28 mouse cellular contexts compared by ENCODE assay signal in the genomic region with DNA sequence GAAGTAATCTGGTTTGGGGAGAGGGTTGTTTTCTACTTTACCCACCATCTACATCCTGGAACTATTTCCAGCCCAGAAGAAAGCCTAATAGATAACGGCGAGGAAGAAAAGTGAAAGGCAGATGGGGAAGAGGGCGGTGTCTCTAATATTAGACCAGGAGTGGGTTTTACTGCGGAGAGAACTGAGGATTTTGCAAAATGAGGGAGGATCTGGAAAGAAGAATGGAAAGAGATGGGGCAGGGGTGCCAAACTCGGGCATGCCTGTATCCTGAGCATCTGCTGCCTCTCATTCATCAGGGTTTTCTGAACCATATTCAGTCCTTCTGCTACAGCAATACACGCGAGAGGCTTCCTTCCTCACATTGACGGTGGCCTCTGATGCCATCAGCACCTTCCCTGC.
DNase-seq lines count a peak whose midpoint lies in the region; ATAC-seq and TF ChIP-seq lines count a peak whose summit lies in the region.
"Had no signal": no experiment of that assay in that cellular context is flagged by ENCODE, and none has a peak within 500 bp of the region (broad histone marks: within the 10 kb centered on the region; RNA-seq: fewer than 3 reads in every experiment).

No protein-coding gene starts in this region.

- no peak overlapping the region for H3K4me3 ChIP-seq in layer of hippocampus, adult 2 months
- no peak overlapping the region for H3K4me3 ChIP-seq in liver, embryonic 12.5 days
- H3K4me3 ChIP-seq: erythroblast, embryonic 14.5 days; forebrain, embryonic 13.5 days; heart, embryonic 15.5 days; hindbrain, embryonic 12.5 days; intestine, embryonic 15.5 days; limb, embryonic 12.5 days; lung, embryonic 15.5 days had no signal

- H3K36me3 ChIP-seq in liver, embryonic 12.5 days, result no peaks in the 10 kb centered on the region
- H3K36me3 ChIP-seq: heart, embryonic 15.5 days; hindbrain, embryonic 12.5 days; intestine, embryonic 15.5 days; limb, embryonic 12.5 days; lung, embryonic 15.5 days had no signal

- H3K9ac ChIP-seq in liver, embryonic 12.5 days, result no peak overlapping the region
- H3K9ac ChIP-seq: forebrain, embryonic 13.5 days; heart, embryonic 15.5 days; hindbrain, embryonic 12.5 days; intestine, embryonic 15.5 days; limb, embryonic 12.5 days; lung, embryonic 15.5 days had no signal

- H3K27ac ChIP-seq in layer of hippocampus, adult 2 months, result no peak overlapping the region
- no peak overlapping the region for H3K27ac ChIP-seq in liver, embryonic 12.5 days
- H3K27ac ChIP-seq: forebrain, embryonic 13.5 days; heart, embryonic 15.5 days; hindbrain, embryonic 12.5 days; hindbrain, postnatal 0 days; intestine, embryonic 15.5 days; limb, embryonic 12.5 days; lung, embryonic 15.5 days had no signal

- no peaks in the 10 kb centered on the region for H3K4me1 ChIP-seq in liver, embryonic 12.5 days
- H3K4me1 ChIP-seq: hindbrain, embryonic 12.5 days; intestine, embryonic 15.5 days had no signal

- H3K27me3 ChIP-seq in liver, embryonic 12.5 days (replicated peaks), result no peaks in the 10 kb centered on the region
- H3K27me3 ChIP-seq: forebrain, embryonic 13.5 days; heart, embryonic 15.5 days; hindbrain, embryonic 12.5 days; intestine, embryonic 15.5 days; limb, embryonic 12.5 days; lung, embryonic 15.5 days had no signal

- no peak overlapping the region for H3K4me2 ChIP-seq in liver, embryonic 12.5 days
- H3K4me2 ChIP-seq: forebrain, embryonic 13.5 days; heart, embryonic 15.5 days; hindbrain, embryonic 12.5 days; intestine, embryonic 15.5 days; limb, embryonic 12.5 days; lung, embryonic 15.5 days; midbrain, embryonic 11.5 days had no signal

- 50% methylated on average over 8 of the region's 8 CpGs for WGBS in liver, embryonic 12.5 days (ENCODE audit: insufficient replicate concordance)

- no peak for DNase-seq in frontal cortex, postnatal 10 days (ENCODE audit: low spot score in 2 of 2)
- peak; percentile 19 for DNase-seq in right cerebral cortex, adult 18-20 months
- DNase-seq in right cerebral cortex, postnatal 4 days, result no peak
- DNase-seq in layer of hippocampus, adult 2 months (ENCODE audit: low spot score in 2 of 2), result peak; percentile 31 to 35
- peak; percentile 23 to 30 for DNase-seq in layer of hippocampus, postnatal 36 days
- no peak for DNase-seq in urinary bladder, adult 18-20 months (ENCODE audit: low spot score in 2 of 2)
- DNase-seq: adrenal gland, postnatal 25 days; cerebellum, adult 18-20 months; cerebellum, postnatal 14 days; heart, postnatal 36 days; kidney, adult 8-10 months; kidney, postnatal 10 days; lung, postnatal 36 days; spleen, adult 18-20 months; thymus, adult 18-20 months; thymus, postnatal 25 days had no signal

- no peak for TF ChIP-seq CTCF in layer of hippocampus, adult 2 months (conservative IDR thresholded peaks at IDR 0.05)

- H3K9me3 ChIP-seq in liver, embryonic 12.5 days (replicated peaks), result no peaks in the 10 kb centered on the region
- H3K9me3 ChIP-seq: forebrain, embryonic 13.5 days; heart, embryonic 15.5 days; hindbrain, embryonic 12.5 days; intestine, embryonic 15.5 days; limb, embryonic 12.5 days; lung, embryonic 15.5 days had no signal

- peak; percentile 36 for ATAC-seq in frontal cortex, adult (ENCODE audit: low TSS enrichment)
- no peak for ATAC-seq in liver, embryonic 12.5 days
- ATAC-seq: forebrain, embryonic 13.5 days; hindbrain, postnatal 0 days; intestine, embryonic 15.5 days; midbrain, embryonic 16.5 days had no signal

Comparison
In these comparisons a context has a peak if more than half of its experiments do, and no peak if none do; other contexts are left out.
1. DNase-seq: peak in right cerebral cortex, adult 18-20 months (single experiment), layer of hippocampus, adult 2 months (2 of 2) and layer of hippocampus, postnatal 36 days (2 of 2); none in frontal cortex, postnatal 10 days (0 of 2), right cerebral cortex, postnatal 4 days (single experiment) and urinary bladder, adult 18-20 months (0 of 2).